Mouse (Mus musculus) embryonic facial prominence, embryonic 10.5 days (tissue): ENCODE measurements around the gene Ccn1. TPM values are rescaled to one million over a fixed set of nuclear protein-coding genes. Genes with fewer than 3 reads are reported as not detected.

ENCODE experiments used
- DNase-seq: peaks from one replicate; pipeline ENCODE4 v3.0.0-alpha.2; 2017; ENCODE audit warnings: low spot score
- H3K27ac ChIP-seq: fragments of 300-500 bp; sonication (generic); replicated peaks from 2 replicates; pipeline ENCODE4 v1.5.1; 2016; ENCODE audit warnings: mild to moderate bottlenecking
- H3K27me3 ChIP-seq: fragments of 300-500 bp; sonication (generic); replicated peaks from 2 replicates; pipeline ENCODE4 v1.6.1; 2016; ENCODE audit warnings: low read depth, mild to moderate bottlenecking; ENCODE audit not compliant: poor library complexity, severe bottlenecking
- H3K36me3 ChIP-seq: fragments of 300-500 bp; sonication (generic); replicated peaks from 2 replicates; pipeline ENCODE4 v1.6.1; 2016; ENCODE audit warnings: mild to moderate bottlenecking, moderate library complexity
- H3K4me1 ChIP-seq: fragments of 300-500 bp; sonication (generic); 2 replicates; pipeline ENCODE4 v1.6.1; 2016
- H3K4me3 ChIP-seq: fragments of 300-500 bp; sonication (generic); 2 replicates; pipeline ENCODE4 v1.5.1; 2016; ENCODE audit warnings: mild to moderate bottlenecking, moderate library complexity
- H3K9me3 ChIP-seq: fragments of 300-500 bp; sonication (generic); 2 replicates; pipeline ENCODE4 v1.6.1; 2016; ENCODE audit warnings: mild to moderate bottlenecking
- WGBS: fragments of 180-500 bp; shearing (Covaris S2); methylation state at CpG from one replicate; pipeline ENCODE4 v1.1.7; 2016; 5-methylcytosine and 5-hydroxymethylcytosine counted together
- polyA plus RNA-seq: library from polyadenylated mRNA; unstranded; fragments of >200 nt; fragmentation: Nextera tagmentation; extraction: Ambion mirVana; gene quantifications from 2 replicates; pipeline ENCODE4 v1.2.1, GENCODE M21; 2016

Gene Ccn1
- polyA plus RNA-seq, 1 experiment from 2014 or later, result 42.2 TPM

- H3K4me1 ChIP-seq, result peaks cover 6% of the 10 kb centered on the region; the same call in 1 of the 2 replicates
- DNase-seq, result no peak
- H3K36me3 ChIP-seq, result peaks cover 94% of the 10 kb centered on the region
- no peaks in the 10 kb centered on the region for H3K27me3 ChIP-seq
- H3K4me3 ChIP-seq, result no peak overlapping the region
- 81% methylated on average over 11 of the region's 11 CpGs for WGBS
- H3K9me3 ChIP-seq, result no peaks in the 10 kb centered on the region
- no peak overlapping the region for H3K27ac ChIP-seq
Measured at GRCm38 (mm10) chr3:145602410-145603206, 47.2 kb downstream of the Ccn1 start.

- WGBS, result 65% methylated on average over 6 of the region's 6 CpGs
- no peak overlapping the region for H3K4me3 ChIP-seq
- no peaks in the 10 kb centered on the region for H3K27me3 ChIP-seq
- peaks cover 6% of the 10 kb centered on the region; the same call in 1 of the 2 replicates for H3K4me1 ChIP-seq
- peaks cover 87% of the 10 kb centered on the region for H3K36me3 ChIP-seq
- H3K27ac ChIP-seq, result no peak overlapping the region
- no peak for DNase-seq
- no peaks in the 10 kb centered on the region for H3K9me3 ChIP-seq
Measured at GRCm38 (mm10) chr3:145601345-145601744, 48.4 kb downstream of the Ccn1 start.

GRCm38 (mm10) chr3:145600801-145601200 is 49.0 kb downstream of the Ccn1 start:
- Histone ChIP-seq H3K4me3 (no peak overlapping the region), H3K36me3 (peaks cover 88% of the 10 kb centered on the region), H3K27ac (no peak overlapping the region), H3K4me1 (peaks cover 6% of the 10 kb centered on the region; the same call in 1 of the 2 replicates), H3K27me3 (no peaks in the 10 kb centered on the region), H3K9me3 (no peaks in the 10 kb centered on the region)
- DNase-seq, result no peak
- 94% methylated on average over 6 of the region's 6 CpGs for WGBS

- WGBS, result 94% methylated on average over 7 of the region's 7 CpGs
- DNase-seq, result no peak
- Histone ChIP-seq H3K27me3 (no peaks in the 10 kb centered on the region), H3K4me1 (peaks cover 6% of the 10 kb centered on the region; the same call in 1 of the 2 replicates), H3K36me3 (peaks cover 87% of the 10 kb centered on the region), H3K9me3 (no peaks in the 10 kb centered on the region), H3K27ac (no peak overlapping the region), H3K4me3 (no peak overlapping the region)
Measured at GRCm38 (mm10) chr3:145599059-145599458, 50.7 kb downstream of the Ccn1 start.

Other genes with a start within 250 kb of the Ccn1 start
- 49.8 and 51.8 TPM in 2 replicates for gene Znhit6, start 73.8 kb downstream of the Ccn1 start, polyA plus RNA-seq
- 16.5 and 22.4 TPM in 2 replicates for gene Ddah1, start 108.7 kb upstream of the Ccn1 start, polyA plus RNA-seq